Mouse (Mus musculus) right cerebral cortex, adult 2 months (tissue): Measurements from ENCODE around the gene Igf2r.

Experiments used
- DNase-seq, 2 experiments: peaks; one replicate each; pipeline ENCODE4 v3.0.0; 2021 to 2022; ENCODE audit warnings: low spot score in 2 of 2

Gene Igf2r

GRCm38 (mm10) chr17:12673871-12674270 lies 95.6 kb downstream of the Igf2r start:
- no peak for DNase-seq

GRCm38 (mm10) chr17:12672285-12672790 lies 97.1 kb downstream of the Igf2r start:
- DNase-seq, result no peak

- DNase-seq, result no peak
Measured at GRCm38 (mm10) chr17:12671029-12671605, 98.3 kb downstream of the Igf2r start.

GRCm38 (mm10) chr17:12669363-12669679 lies 100.1 kb downstream of the Igf2r start:
- DNase-seq, result no peak

GRCm38 (mm10) chr17:12668478-12669362 lies 100.7 kb downstream of the Igf2r start:
- DNase-seq, result no peak

GRCm38 (mm10) chr17:12664156-12664555 lies 105.3 kb downstream of the Igf2r start:
- no peak for DNase-seq

GRCm38 (mm10) chr17:12660572-12661260 lies 108.7 kb downstream of the Igf2r start:
- peak in 1 of 2 experiments; percentile 30 for DNase-seq

GRCm38 (mm10) chr17:12659233-12659632 lies 110.2 kb downstream of the Igf2r start:
- DNase-seq, result no peak

- DNase-seq, result no peak
Measured at GRCm38 (mm10) chr17:12658784-12659183, 110.7 kb downstream of the Igf2r start.

GRCm38 (mm10) chr17:12655826-12656225 lies 113.6 kb downstream of the Igf2r start:
- no peak for DNase-seq

GRCm38 (mm10) chr17:12654061-12654460 lies 115.4 kb downstream of the Igf2r start:
- peak; percentile 29 to 36 for DNase-seq

GRCm38 (mm10) chr17:12652604-12653003 lies 116.9 kb downstream of the Igf2r start:
- no peak for DNase-seq

- no peak for DNase-seq
Measured at GRCm38 (mm10) chr17:12645461-12645860, 124.0 kb downstream of the Igf2r start.

GRCm38 (mm10) chr17:12641087-12641486 lies 128.4 kb downstream of the Igf2r start:
- no peak for DNase-seq

- no peak for DNase-seq
Measured at GRCm38 (mm10) chr17:12639585-12639984, 129.9 kb downstream of the Igf2r start.

GRCm38 (mm10) chr17:12634814-12635213 lies 134.7 kb downstream of the Igf2r start:
- no peak for DNase-seq
